Mouse (Mus musculus): ENCODE results near the gene Gm4778.
A peak's percentile ranks its signal among the peaks of the same experiment; 100 is the strongest.
"Not testable (repeated sequence)": the region's sequence is repeated elsewhere in the genome, so short reads cannot be mapped to it uniquely, and the experiment has no call there.

The Gm4778 gene

DNA sequence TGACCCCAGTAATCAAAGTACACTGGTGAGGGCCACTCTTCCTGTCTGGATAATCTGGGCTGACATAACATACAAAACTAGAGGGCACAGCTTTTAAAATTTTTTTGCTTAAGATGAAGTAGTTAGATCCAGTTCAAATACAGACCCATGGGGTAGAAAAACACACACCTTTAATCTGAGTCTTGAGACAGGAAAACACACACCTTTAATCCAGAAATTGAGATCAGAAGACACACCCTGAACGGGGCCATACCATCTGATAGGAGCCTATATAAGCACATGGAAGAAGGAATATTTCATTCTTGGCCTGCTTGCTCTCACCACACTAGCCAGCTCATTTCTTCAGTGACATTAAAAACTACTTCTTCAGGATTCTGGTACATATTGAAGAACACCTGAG, at the start of gene Gm4778:
Gm4778 (plus strand) TSS at position 301 of the 400 bp plus-strand sequence.
- DNase-seq = not testable (repeated sequence)

GRCm38 (mm10) chr3:94260598-94260997, 3.2 kb upstream of the Gm4778 start:
- no peak for DNase-seq

DNA sequence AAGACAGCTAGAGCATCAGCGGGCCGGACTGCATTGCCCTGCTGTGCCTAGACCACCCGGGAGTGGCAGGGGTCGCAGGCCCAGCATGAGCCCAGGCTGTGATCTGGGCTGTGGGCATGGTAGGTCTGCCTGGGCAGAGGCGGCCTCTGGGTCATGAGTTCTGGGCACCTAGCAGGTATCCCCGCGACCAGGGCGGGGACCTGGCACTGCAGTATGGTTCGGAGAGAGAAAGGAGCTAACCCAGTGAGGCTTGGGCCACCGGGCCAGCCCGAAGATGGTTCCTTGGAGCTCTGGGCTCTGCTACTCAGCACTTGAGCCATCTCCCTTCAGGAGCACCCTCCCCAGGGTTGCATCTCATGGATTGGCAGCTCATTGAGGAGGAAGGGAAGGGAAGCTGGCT, 12.2 kb downstream of the Gm4778 start:
- DNase-seq = no peak

DNA sequence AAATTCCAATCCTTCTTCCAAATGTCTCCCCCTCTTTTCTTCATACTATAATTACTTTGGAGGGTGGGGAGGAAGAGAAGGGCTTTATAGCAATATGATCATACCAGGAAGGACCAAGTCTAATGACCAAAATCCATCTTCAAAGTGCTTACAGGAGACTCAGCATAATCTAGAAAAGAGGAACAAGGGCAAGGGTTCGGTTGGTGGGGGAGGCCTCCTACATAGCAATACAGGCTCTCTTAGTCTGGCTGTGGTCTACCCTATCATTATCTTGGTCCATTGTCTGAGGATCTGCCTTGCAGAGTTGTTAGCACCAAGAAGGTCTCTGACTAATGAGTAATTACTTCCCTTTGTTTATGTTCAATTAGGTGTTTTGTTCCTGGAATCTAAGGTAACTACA, 41.6 kb downstream of the Gm4778 start:
- DNase-seq = no peak

- DNase-seq = no peak
These were observed 43.1 kb downstream of the Gm4778 start for GRCm38 (mm10) chr3:94306975-94307374.

DNA sequence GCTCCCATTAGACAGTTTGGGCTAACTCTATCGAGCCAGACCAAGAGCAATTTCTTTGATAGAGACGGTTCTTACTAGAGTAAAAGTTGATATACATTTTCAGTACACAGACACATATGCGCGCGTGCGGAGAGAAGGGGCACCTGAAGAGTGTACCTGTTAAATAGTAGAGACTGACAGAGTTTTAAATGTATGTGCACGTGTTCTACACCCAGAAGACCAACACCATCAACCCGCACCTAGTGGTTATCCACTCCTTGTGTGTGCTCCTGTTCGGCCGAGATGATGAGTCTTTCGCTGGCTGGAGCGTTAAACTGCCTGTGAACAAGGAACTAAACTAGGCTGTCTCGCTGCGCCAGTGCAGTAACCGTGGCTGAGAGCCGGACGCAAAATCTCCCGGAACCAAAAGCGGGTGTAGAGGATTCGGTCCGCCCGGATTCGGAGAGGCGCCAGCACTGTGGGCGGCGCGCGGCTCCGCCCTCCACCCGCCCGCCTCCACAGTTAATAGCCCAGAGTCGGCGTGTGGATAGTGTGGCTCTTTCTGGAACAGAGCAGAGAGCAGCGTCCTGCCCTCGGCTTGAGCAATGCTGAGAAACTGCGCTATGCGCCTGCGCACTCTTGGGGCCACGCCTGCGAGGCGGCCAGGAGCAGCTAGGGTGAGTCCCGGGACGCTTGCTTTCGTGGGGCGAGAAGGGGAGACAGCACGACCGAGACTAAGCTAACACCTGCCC, 46.0 kb downstream of the Gm4778 start, which contains the start of gene Them4:
Them4 (plus strand) TSS at position 457 of the 731 bp plus-strand sequence.
- DNase-seq = peak; percentile 83

DNA sequence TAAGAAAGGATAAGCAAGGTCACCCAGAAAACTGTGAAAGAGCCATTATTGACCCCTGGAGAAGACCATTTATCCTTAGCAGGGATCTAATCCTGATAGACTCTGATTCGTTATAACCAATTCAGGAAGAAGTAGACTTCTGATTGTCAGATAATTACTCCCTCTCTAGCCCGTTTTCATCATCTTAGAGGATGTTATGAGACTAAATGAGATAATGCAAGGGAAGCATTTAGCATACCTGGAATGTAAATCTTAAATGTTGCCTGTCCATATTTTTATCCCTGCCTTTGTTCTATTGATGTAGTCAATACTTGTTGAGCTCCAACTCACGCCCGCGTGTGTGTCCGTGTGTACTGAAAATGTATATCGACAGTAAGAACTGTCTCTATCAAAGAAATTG, 46.7 kb downstream of the Gm4778 start:
- DNase-seq = no peak

GRCm38 (mm10) chr3:94310911-94311310, 47.1 kb downstream of the Gm4778 start:
- DNase-seq = no peak

- no peak for DNase-seq
These were observed 47.5 kb downstream of the Gm4778 start for GRCm38 (mm10) chr3:94311376-94311775.
